Mouse (Mus musculus): Measurements from ENCODE around the gene Ctps2. TPM values are rescaled to one million over a fixed set of nuclear protein-coding genes. Genes with fewer than 3 reads are reported as not detected.

Gene Ctps2
- polyA plus RNA-seq (2012; ENCODE audit: low replicate concordance): 0.18 and 0.75 TPM in 2 replicates

GRCm38 (mm10) chrX:162900938-162901337, at the start of gene Ctps2:
Gene Ctps2 (plus strand): TSS chrX:162901238.

DNA sequence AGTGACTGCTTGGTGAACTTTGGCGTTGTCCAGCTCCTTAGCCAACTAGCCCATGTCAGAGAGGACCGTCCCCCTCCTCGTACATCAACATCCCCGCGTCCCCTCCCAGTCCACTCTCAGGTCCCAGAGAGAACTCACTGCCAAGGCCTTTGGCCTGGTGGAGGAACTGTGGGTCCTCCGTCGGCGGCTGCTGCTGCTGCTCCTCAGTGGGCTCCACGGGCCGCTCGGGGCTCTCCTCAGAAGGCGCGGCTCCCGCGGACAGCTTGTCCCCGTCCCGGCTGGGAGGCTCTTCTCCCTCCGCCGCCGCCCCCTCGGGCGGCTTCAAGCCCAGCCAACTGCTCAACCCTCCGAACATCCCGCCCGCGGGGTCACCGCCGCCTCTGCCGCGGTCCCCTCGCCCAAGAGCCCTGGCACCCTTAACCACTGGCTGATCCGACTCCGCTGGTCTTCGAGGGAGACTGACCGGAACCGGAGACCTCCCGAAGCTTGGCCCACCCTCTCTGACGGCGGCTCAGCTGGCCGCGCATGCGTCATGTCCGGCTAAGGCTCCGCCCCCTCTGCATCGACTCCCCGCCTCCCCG, 13.0 kb upstream of the Ctps2 start, which contains the start of gene Syap1:
TSS of gene Syap1 (minus strand) at position 517 of the 581 bp plus-strand sequence.

DNA sequence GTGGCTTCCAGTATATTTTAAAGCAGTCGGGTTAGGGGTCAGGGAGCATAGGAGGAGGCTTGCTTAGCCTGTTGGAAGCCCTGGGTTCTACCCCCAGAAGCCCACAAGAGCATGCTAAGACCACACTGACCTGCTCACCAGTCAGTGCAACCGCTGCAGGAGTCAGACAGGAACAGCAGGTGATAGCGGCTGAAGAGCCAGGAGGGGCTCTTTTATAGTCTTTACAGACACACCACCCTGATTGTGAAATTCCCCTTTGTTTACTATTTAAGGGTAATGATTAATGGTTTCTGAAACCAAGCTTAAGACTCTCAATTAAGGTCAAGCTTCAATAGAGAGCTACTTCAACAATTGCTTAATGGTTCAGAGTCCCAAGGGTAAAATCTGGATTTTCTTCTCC, 63.3 kb downstream of the Ctps2 start, which contains the start of gene S100g:
TSS of gene S100g (minus strand) at position 217 of the 400 bp plus-strand sequence.

Other genes starting within 250 kb of the Ctps2 start
- gene Rbbp7, start 140.8 kb upstream of the Ctps2 start, polyA plus RNA-seq (2012; ENCODE audit: low replicate concordance): 46.2 and 70.4 TPM in 2 replicates
- gene Txlng, start 71.8 kb upstream of the Ctps2 start, polyA plus RNA-seq (2012; ENCODE audit: low replicate concordance): 1.4 and 3.4 TPM in 2 replicates
- 2.9 and 5.4 TPM in 2 replicates for gene Syap1, start 12.8 kb upstream of the Ctps2 start, polyA plus RNA-seq (2012; ENCODE audit: low replicate concordance)
- gene S100g, start 63.4 kb downstream of the Ctps2 start, polyA plus RNA-seq (2012; ENCODE audit: low replicate concordance): not detected in 2 replicates

All from leukemia stem cell, adult 10-12 weeks (primary cell).